Mouse (Mus musculus) heart, embryonic 10.5 days (tissue): ENCODE data around the gene Ugt1a6a. TPM values are rescaled to one million over a fixed set of nuclear protein-coding genes. Genes with fewer than 3 reads are reported as not detected.

Source experiments
- DNase-seq: peaks from one replicate; pipeline ENCODE4 v3.0.0-alpha.2; 2017; ENCODE audit warnings: low spot score
- H3K27ac ChIP-seq: fragments of 300-500 bp; sonication (generic); 2 replicates; pipeline ENCODE4 v1.5.1; 2016; ENCODE audit warnings: mild to moderate bottlenecking
- H3K27me3 ChIP-seq: fragments of 300-500 bp; sonication (generic); 2 replicates; pipeline ENCODE4 v1.6.1; 2016; ENCODE audit warnings: mild to moderate bottlenecking; ENCODE audit not compliant: poor library complexity, insufficient read depth, severe bottlenecking
- H3K36me3 ChIP-seq: fragments of 300-500 bp; sonication (generic); 2 replicates; pipeline ENCODE4 v1.6.1; 2016; ENCODE audit warnings: mild to moderate bottlenecking, moderate library complexity
- H3K4me1 ChIP-seq: fragments of 300-500 bp; sonication (generic); 2 replicates; pipeline ENCODE4 v1.6.1; 2016; ENCODE audit warnings: mild to moderate bottlenecking
- H3K4me3 ChIP-seq: fragments of 300-500 bp; sonication (generic); 2 replicates; pipeline ENCODE4 v1.5.1; 2016; ENCODE audit warnings: mild to moderate bottlenecking, moderate library complexity
- H3K9me3 ChIP-seq: fragments of 300-500 bp; sonication (generic); 2 replicates; pipeline ENCODE4 v1.6.1; 2016; ENCODE audit warnings: mild to moderate bottlenecking, moderate library complexity
- WGBS: fragments of 180-500 bp; shearing (Covaris S2); methylation state at CpG from one replicate; pipeline ENCODE4 v1.1.7; 2016; 5-methylcytosine and 5-hydroxymethylcytosine counted together
- polyA plus RNA-seq: library from polyadenylated mRNA; unstranded; fragments of >200 nt; fragmentation: Nextera tagmentation; extraction: Ambion mirVana; gene quantifications from 2 replicates; pipeline ENCODE4 v1.2.1, GENCODE M21; 2016

The Ugt1a6a gene
- polyA plus RNA-seq, 1 experiment from 2014 or later = not detected

GRCm38 (mm10) chr1:88200456-88200855 lies 65.8 kb downstream of the Ugt1a6a start, which contains the start of gene Ugt1a2:
Gene Ugt1a2 (plus strand): TSS chr1:88200601.
- 78% methylated on average over 7 of the region's 7 CpGs for WGBS
- H3K4me1 ChIP-seq = peaks cover 5% of the 10 kb centered on the region
- H3K4me3 ChIP-seq = no peak within 1 kb of the TSS
- no peak for DNase-seq
- no peak within 1 kb of the TSS for H3K27ac ChIP-seq
- H3K36me3 ChIP-seq = no peaks in the 10 kb centered on the region
- no peaks in the 10 kb centered on the region for H3K9me3 ChIP-seq
- no peaks in the 10 kb centered on the region for H3K27me3 ChIP-seq

DNA sequence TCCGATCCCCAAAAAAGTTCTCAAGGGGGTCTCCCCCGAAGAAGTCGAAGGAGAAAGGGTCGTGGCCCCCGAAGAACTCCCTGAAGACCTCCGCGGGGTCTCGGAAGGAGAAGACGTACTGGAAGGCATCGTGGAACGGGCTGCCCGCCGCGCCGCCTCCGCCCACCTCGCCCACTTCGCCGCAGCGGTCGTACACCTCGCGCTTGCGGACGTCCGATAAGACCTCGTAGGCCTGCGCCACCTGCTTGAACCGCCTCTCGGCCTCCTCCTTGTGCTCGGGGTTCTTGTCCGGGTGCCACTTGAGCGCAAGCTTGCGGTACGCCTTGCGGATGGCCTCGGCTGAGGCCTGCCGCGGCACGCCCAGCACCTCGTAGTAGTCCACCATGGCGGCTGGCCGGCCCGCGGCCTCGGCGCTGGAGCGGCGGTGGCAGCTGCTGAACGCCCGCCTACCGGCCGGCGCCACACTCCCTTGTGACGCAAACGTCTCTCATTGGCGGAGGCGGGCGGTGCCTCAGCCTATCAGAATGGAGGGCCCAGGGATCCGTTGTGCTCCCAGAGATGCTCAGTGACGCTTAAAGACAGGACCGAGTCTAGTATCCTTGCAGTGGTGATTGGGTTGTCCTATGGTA lies 70.8 kb downstream of the Ugt1a6a start, which contains the start of gene Dnajb3:
TSS of gene Dnajb3 (minus strand) at position 489 of the 629 bp plus-strand sequence.
- no peaks in the 10 kb centered on the region for H3K9me3 ChIP-seq
- H3K27ac ChIP-seq = peak within 1 kb of the TSS; percentile 95
- H3K27me3 ChIP-seq = no peaks in the 10 kb centered on the region
- peak; percentile 94 for DNase-seq
- peaks cover 11% of the 10 kb centered on the region for H3K4me1 ChIP-seq
- H3K4me3 ChIP-seq = peak within 1 kb of the TSS; percentile 71
- 6% methylated on average over 62 of the region's 62 CpGs for WGBS
- H3K36me3 ChIP-seq = no peaks in the 10 kb centered on the region

DNA sequence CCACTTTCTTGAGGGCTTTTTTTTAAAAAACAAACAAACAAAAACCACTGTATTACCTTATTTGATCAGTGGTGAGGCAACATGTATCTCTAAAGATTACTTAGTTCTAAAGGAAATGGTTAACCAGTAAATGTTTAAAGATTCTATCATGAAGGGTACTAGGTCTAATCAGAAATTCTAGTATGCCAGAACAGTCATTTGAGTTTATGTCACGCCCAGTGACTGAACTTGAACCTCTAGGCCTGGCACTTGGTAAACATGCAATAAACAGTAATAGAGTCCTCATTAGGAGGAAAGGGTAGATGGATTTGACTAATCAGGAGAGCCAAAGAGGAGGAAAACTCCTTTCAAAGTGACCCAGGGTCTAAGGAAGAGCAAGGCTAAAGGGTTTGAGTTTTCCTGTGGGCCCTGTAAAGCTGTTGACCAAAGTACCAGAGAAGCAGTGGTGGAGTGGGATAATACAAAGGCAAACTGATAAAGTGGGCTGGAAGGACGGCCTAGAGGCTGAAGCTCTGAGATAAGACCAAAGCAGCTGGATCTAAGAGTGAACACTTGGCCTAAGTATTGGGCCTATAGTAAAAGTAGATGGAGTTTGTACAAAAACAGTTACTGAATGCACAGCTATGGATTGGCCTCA lies 72.4 kb downstream of the Ugt1a6a start:
- Histone ChIP-seq H3K27ac (peak overlapping the region; percentile 48; the same call in 1 of the 2 replicates), H3K9me3 (peaks cover 7% of the 10 kb centered on the region), H3K4me3 (no peak overlapping the region), H3K4me1 (peaks cover 11% of the 10 kb centered on the region), H3K27me3 (no peaks in the 10 kb centered on the region), H3K36me3 (no peaks in the 10 kb centered on the region)
- 62% methylated on average over 2 of the region's 2 CpGs for WGBS
- no peak for DNase-seq

DNA sequence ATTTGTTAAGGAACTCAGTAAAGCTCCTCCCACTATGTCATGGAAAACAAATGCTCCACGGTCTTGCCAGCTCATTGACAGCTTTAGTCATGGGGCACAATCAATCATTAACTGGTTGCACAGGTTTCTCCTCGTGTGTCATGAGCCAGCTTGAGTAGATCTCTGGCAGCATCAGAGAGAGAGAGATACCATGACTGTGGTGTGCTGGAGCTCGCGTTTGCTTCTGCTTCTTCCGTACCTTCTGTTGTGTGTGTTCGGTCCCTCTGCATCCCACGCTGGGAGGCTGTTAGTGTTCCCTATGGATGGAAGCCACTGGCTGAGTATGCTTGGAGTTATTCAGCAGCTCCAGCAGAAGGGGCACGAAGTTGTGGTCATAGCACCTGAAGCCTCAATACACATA lies 77.2 kb downstream of the Ugt1a6a start, which contains the start of gene Ugt1a1:
TSS of gene Ugt1a1 (plus strand) at position 148 of the 400 bp plus-strand sequence.
- peak; percentile 85 for DNase-seq
- peaks cover 52% of the 10 kb centered on the region for H3K9me3 ChIP-seq

DNA sequence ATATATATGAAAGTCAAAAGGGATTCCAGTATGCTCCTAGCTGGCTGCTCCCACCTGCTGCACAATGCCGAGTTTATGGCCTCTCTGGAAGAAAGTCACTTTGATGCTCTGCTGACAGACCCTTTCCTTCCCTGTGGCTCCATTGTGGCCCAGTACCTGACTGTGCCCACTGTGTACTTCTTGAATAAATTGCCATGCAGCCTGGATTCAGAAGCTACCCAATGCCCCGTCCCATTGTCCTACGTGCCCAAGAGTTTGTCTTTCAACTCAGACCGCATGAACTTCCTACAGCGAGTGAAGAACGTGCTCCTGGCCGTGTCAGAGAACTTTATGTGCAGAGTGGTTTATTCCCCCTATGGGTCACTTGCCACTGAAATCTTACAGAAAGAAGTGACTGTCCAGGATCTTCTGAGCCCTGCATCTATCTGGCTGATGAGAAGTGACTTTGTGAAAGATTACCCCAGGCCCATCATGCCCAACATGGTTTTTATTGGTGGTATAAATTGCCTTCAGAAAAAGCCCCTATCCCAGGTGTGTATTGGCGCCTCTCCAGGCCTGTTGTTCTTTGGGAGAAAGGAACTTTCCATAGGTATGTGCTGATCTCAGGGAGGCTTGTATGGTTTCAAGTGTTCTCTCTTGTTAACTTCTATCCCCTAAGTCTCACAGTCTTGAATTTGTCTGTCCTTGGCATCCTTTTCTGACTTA lies 77.9 kb downstream of the Ugt1a6a start:
- WGBS = 57% methylated on average over 8 of the region's 8 CpGs
- peak; percentile 87 for DNase-seq
- Histone ChIP-seq H3K4me1 (no peaks in the 10 kb centered on the region), H3K36me3 (no peaks in the 10 kb centered on the region), H3K9me3 (peaks cover 59% of the 10 kb centered on the region), H3K27ac (no peak overlapping the region), H3K27me3 (no peaks in the 10 kb centered on the region), H3K4me3 (no peak overlapping the region)

More for the DNA sequence above, 77.2 kb downstream of the Ugt1a6a start, which contains the start of gene Ugt1a1:
- Histone ChIP-seq H3K4me3 (no peak within 1 kb of the TSS), H3K27ac (no peak within 1 kb of the TSS), H3K4me1 (no peaks in the 10 kb centered on the region), H3K36me3 (no peaks in the 10 kb centered on the region), H3K27me3 (no peaks in the 10 kb centered on the region)
- 63% methylated on average over 8 of the region's 8 CpGs for WGBS

DNA sequence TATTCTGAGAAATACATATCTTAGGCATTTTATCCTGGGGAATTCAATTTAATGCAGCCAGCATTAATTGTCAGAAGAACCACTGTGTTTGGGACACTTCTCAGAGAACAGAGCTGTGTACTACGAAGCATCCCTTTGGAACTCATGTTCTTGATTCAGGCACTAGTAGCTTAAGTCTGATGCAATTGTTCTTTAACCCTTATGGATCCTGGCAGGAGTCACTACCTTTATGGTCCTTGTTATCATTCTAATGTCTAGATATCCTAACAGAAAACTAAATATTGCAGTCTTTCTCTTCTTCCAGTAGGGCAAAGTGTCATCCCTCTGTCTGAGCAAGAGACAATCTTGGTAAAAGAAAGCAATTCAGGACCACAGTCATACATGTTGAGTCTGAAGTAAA lies 78.5 kb downstream of the Ugt1a6a start:
- Histone ChIP-seq H3K4me1 (no peaks in the 10 kb centered on the region), H3K36me3 (no peaks in the 10 kb centered on the region), H3K9me3 (peaks cover 61% of the 10 kb centered on the region), H3K27ac (no peak overlapping the region), H3K27me3 (no peaks in the 10 kb centered on the region), H3K4me3 (no peak overlapping the region)
- 71% methylated on average over 1 of the region's 1 CpGs for whole genome bisulfite sequencing
- no peak for DNase-seq

GRCm38 (mm10) chr1:88213766-88214461 lies 79.3 kb downstream of the Ugt1a6a start:
- no peaks in the 10 kb centered on the region for H3K4me1 ChIP-seq
- peak; percentile 86 for DNase-seq
- no peaks in the 10 kb centered on the region for H3K27me3 ChIP-seq
- H3K9me3 ChIP-seq = peaks cover 61% of the 10 kb centered on the region
- H3K36me3 ChIP-seq = no peaks in the 10 kb centered on the region
- WGBS = 76% methylated on average over 2 of the region's 2 CpGs
- H3K4me3 ChIP-seq = no peak overlapping the region
- H3K27ac ChIP-seq = no peak overlapping the region

- H3K27ac ChIP-seq = no peak overlapping the region
- no peaks in the 10 kb centered on the region for H3K36me3 ChIP-seq
- H3K4me3 ChIP-seq = no peak overlapping the region
- no peaks in the 10 kb centered on the region for H3K27me3 ChIP-seq
- 72% methylated on average over 2 of the region's 2 CpGs for WGBS
- peak; percentile 79 for DNase-seq
- H3K4me1 ChIP-seq = no peaks in the 10 kb centered on the region
- peaks cover 61% of the 10 kb centered on the region for H3K9me3 ChIP-seq
Observed at GRCm38 (mm10) chr1:88214462-88214952, 79.9 kb downstream of the Ugt1a6a start.

DNA sequence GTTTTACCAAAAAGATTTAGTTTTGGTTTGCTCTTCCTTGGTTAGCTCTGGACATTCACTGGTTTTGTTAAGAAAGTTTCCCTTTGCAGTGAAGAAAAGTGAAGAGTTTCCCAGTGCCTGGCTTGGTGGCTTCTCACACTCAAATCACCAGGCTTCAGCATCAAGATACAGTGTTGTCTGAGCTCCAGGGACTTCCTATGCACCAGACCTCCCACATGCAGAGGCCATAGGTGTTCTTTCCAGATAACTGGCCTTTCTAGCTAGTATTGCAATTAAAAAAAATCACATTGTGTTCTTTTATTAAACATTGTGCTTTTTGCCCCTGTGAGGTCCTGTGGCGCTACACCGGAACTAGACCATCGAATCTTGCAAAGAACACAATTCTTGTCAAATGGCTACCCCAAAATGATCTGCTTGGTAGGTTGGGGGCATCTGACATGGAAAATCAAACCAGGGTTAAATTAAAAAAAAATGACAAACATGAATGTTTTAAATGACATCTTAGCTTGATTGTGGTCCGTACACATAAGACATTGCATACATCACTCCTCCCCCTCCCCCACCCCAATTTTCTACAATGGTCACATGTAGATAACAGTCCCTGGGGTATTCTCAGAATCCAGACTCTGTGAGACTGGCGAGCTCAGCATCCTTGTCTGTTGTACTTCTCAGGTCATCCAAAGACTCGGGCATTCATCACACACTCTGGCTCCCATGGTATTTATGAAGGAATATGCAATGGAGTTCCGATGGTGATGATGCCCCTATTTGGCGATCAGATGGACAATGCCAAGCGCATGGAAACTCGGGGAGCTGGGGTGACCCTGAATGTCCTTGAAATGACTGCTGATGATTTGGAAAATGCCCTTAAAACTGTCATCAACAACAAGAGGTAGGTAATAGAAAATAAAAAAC lies 81.1 kb downstream of the Ugt1a6a start:
- no peaks in the 10 kb centered on the region for H3K4me1 ChIP-seq
- no peak overlapping the region for H3K4me3 ChIP-seq
- no peaks in the 10 kb centered on the region for H3K36me3 ChIP-seq
- no peaks in the 10 kb centered on the region for H3K27me3 ChIP-seq
- H3K27ac ChIP-seq = no peak overlapping the region
- 65% methylated on average over 10 of the region's 10 CpGs for WGBS
- peak; percentile 91 for DNase-seq
- peaks cover 61% of the 10 kb centered on the region for H3K9me3 ChIP-seq

- Histone ChIP-seq H3K27ac (no peak overlapping the region), H3K9me3 (peaks cover 58% of the 10 kb centered on the region), H3K27me3 (no peaks in the 10 kb centered on the region), H3K36me3 (no peaks in the 10 kb centered on the region), H3K4me1 (no peaks in the 10 kb centered on the region), H3K4me3 (no peak overlapping the region)
- DNase-seq = peak; percentile 80
- 59% methylated on average over 2 of the region's 2 CpGs for WGBS
Observed at GRCm38 (mm10) chr1:88216551-88216950, 81.9 kb downstream of the Ugt1a6a start.

DNA sequence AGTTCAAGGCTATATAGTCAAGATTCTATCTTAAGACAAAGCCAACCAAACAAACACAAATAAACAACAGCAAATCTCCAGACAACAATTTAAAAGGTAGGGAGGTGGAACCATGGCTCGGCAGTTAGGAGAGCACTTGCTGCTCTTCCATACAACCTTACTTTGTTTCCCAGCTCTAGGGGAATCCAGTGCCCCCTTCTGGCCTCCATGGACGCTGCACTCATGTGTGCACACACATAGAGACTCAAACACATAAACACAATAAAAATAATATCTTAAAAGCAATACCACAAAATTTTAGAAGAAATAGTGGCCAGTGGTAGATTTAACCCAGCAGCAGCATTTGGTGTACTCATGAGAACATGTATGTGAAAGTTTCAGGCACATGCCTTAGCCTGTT lies 82.5 kb downstream of the Ugt1a6a start:
- Histone ChIP-seq H3K9me3 (peaks cover 52% of the 10 kb centered on the region), H3K4me3 (no peak overlapping the region), H3K27me3 (no peaks in the 10 kb centered on the region), H3K27ac (no peak overlapping the region), H3K4me1 (no peaks in the 10 kb centered on the region), H3K36me3 (no peaks in the 10 kb centered on the region)
- 57% methylated on average over 2 of the region's 2 CpGs for WGBS
- DNase-seq = no peak

GRCm38 (mm10) chr1:88217576-88217975 lies 83.0 kb downstream of the Ugt1a6a start:
- H3K9me3 ChIP-seq = peaks cover 48% of the 10 kb centered on the region
- no peak overlapping the region for H3K27ac ChIP-seq
- no peak overlapping the region for H3K4me3 ChIP-seq
- 36% methylated on average over 3 of the region's 3 CpGs for WGBS
- DNase-seq = no peak
- no peaks in the 10 kb centered on the region for H3K4me1 ChIP-seq
- H3K27me3 ChIP-seq = no peaks in the 10 kb centered on the region
- H3K36me3 ChIP-seq = no peaks in the 10 kb centered on the region
